Mouse (Mus musculus) bone marrow, adult 2 months (tissue): ENCODE results near the gene Sez6l2. TPM values are rescaled to one million over a fixed set of nuclear protein-coding genes. Genes with fewer than 3 reads are reported as not detected.

Experiments used
- H3K27ac ChIP-seq: fragments of 200-500 bp; 2 replicates; pipeline ENCODE4 v1.5.1; 2012; ENCODE audit warnings: low read depth, mild to moderate bottlenecking, control low read depth, inconsistent platforms, low read length; ENCODE audit not compliant: control insufficient read depth, poor library complexity, insufficient read depth
- H3K4me1 ChIP-seq: fragments of 200-500 bp; 2 replicates; pipeline ENCODE4 v1.6.1; 2011; ENCODE audit warnings: low read length; ENCODE audit not compliant: control insufficient read depth, insufficient read depth
- H3K4me3 ChIP-seq: fragments of 200-500 bp; replicated peaks from 2 replicates; pipeline ENCODE3; 2011; ENCODE audit warnings: mild to moderate bottlenecking, low read depth, low read length, control low read depth; ENCODE audit not compliant: control insufficient read depth
- CTCF ChIP-seq: fragments of 200-500 bp; IDR thresholded peaks from 2 replicates; pipeline ENCODE4 v1.5.1; 2011; ENCODE audit warnings: low read length, control low read depth; ENCODE audit not compliant: control insufficient read depth, insufficient read depth
- POLR2A ChIP-seq: fragments of 200-500 bp; IDR thresholded peaks from 2 replicates; pipeline ENCODE4 v1.6.1; 2011; ENCODE audit warnings: low read depth, mild to moderate bottlenecking, control low read depth, low read length, borderline replicate concordance; ENCODE audit not compliant: control insufficient read depth
- WGBS: fragments of 180-500 bp; shearing (Covaris S2); methylation state at CpG from one replicate; pipeline ENCODE4 v1.1.7; 2018; 5-methylcytosine and 5-hydroxymethylcytosine counted together
- polyA plus RNA-seq: library from polyadenylated mRNA; stranded (reverse); fragments of >200 nt; gene quantifications from 2 replicates; pipeline ENCODE4 v1.2.4, GENCODE M21; 2011; ENCODE audit warnings: low replicate concordance; ENCODE audit not compliant: missing spikeins, insufficient read depth, insufficient read length

Gene Sez6l2
- polyA plus RNA-seq, 1 experiment = 3.5 TPM

GRCm38 (mm10) chr7:127014320-127014719 lies 64.0 kb downstream of the Sez6l2 start, which contains the start of gene Mvp:
Mvp (minus strand) TSS chr7:127014621.
- Histone ChIP-seq H3K27ac (peak within 1 kb of the TSS; percentile 84), H3K4me1 (peaks cover 3% of the 10 kb centered on the region; the same call in 1 of the 2 replicates), H3K4me3 (peak within 1 kb of the TSS; percentile 70)
- TF ChIP-seq CTCF (no peak), POLR2A (no peak)
- WGBS = under 1% methylated on average over 11 of the region's 11 CpGs

GRCm38 (mm10) chr7:127014993-127015392 lies 64.6 kb downstream of the Sez6l2 start:
- no peak overlapping the region for H3K27ac ChIP-seq
- WGBS = 93% methylated on average over 12 of the region's 12 CpGs
- no peak for TF ChIP-seq CTCF
- no peak for TF ChIP-seq POLR2A
- peaks cover 3% of the 10 kb centered on the region; the same call in 1 of the 2 replicates for H3K4me1 ChIP-seq
- H3K4me3 ChIP-seq = no peak overlapping the region

- Histone ChIP-seq H3K4me3 (peak overlapping the region; percentile 87), H3K4me1 (peaks cover 5% of the 10 kb centered on the region; the same call in 1 of the 2 replicates), H3K27ac (peak overlapping the region; percentile 96)
- no peak for TF ChIP-seq CTCF
- no peak for TF ChIP-seq POLR2A
- WGBS = 5% methylated on average over 10 of the region's 10 CpGs
Observed at GRCm38 (mm10) chr7:127016081-127016480, 65.7 kb downstream of the Sez6l2 start.

GRCm38 (mm10) chr7:127016481-127016485 lies 65.9 kb downstream of the Sez6l2 start, which contains the start of gene Pagr1b:
Pagr1b (minus strand) TSS chr7:127016484.
- TF ChIP-seq POLR2A = no peak
- TF ChIP-seq CTCF = no peak
- peaks cover 5% of the 10 kb centered on the region; the same call in 1 of the 2 replicates for H3K4me1 ChIP-seq
- H3K4me3 ChIP-seq = peak within 1 kb of the TSS; percentile 87
- H3K27ac ChIP-seq = peak within 1 kb of the TSS; percentile 96

GRCm38 (mm10) chr7:127016486-127016938 lies 66.1 kb downstream of the Sez6l2 start:
- peak overlapping the region; percentile 87 for H3K4me3 ChIP-seq
- under 1% methylated on average over 22 of the region's 22 CpGs for WGBS
- no peak for TF ChIP-seq CTCF
- TF ChIP-seq POLR2A = peak; percentile 82; the same call in 1 of the 2 replicates
- H3K27ac ChIP-seq = peak overlapping the region; percentile 96
- peaks cover 5% of the 10 kb centered on the region; the same call in 1 of the 2 replicates for H3K4me1 ChIP-seq

GRCm38 (mm10) chr7:127016971-127017949 lies 66.9 kb downstream of the Sez6l2 start, which contains the start of gene Pagr1a:
Pagr1a (minus strand) TSS chr7:127017352.
- Histone ChIP-seq H3K4me1 (peaks cover 5% of the 10 kb centered on the region; the same call in 1 of the 2 replicates), H3K27ac (peak within 1 kb of the TSS; percentile 96), H3K4me3 (peak within 1 kb of the TSS; percentile 87)
- WGBS = 3% methylated on average over 39 of the region's 39 CpGs
- TF ChIP-seq CTCF (peak; percentile 76), POLR2A (peak; percentile 59; the same call in 1 of the 2 replicates)

- TF ChIP-seq CTCF = no peak
- TF ChIP-seq POLR2A = no peak
- Histone ChIP-seq H3K4me3 (no peak overlapping the region), H3K4me1 (peaks cover 5% of the 10 kb centered on the region; the same call in 1 of the 2 replicates), H3K27ac (no peak overlapping the region; the same call in 1 of the 2 replicates)
- WGBS = 73% methylated on average over 6 of the region's 6 CpGs
Observed at GRCm38 (mm10) chr7:127017950-127018345, 67.6 kb downstream of the Sez6l2 start.

- WGBS = 87% methylated on average over 15 of the region's 15 CpGs
Observed at GRCm38 (mm10) chr7:127018416-127019305, 68.3 kb downstream of the Sez6l2 start.

More at GRCm38 (mm10) chr7:127018416-127019305, 68.3 kb downstream of the Sez6l2 start:
- peaks cover 7% of the 10 kb centered on the region for H3K4me1 ChIP-seq
- no peak for TF ChIP-seq POLR2A
- no peak for TF ChIP-seq CTCF
- no peak overlapping the region for H3K4me3 ChIP-seq
- no peak overlapping the region for H3K27ac ChIP-seq
